Mouse (Mus musculus) left cerebral cortex, adult 9 months (tissue): ENCODE data around the gene Gm10697.
"Not testable (repeated sequence)": the region's sequence is repeated elsewhere in the genome, so short reads cannot be mapped to it uniquely, and the experiment has no call there.

ENCODE experiments used
- DNase-seq, 2 experiments: peaks; one replicate each; pipeline ENCODE4 v3.0.0; 2022; ENCODE audit warnings: low spot score in 2 of 2

Gm10697 gene

DNA sequence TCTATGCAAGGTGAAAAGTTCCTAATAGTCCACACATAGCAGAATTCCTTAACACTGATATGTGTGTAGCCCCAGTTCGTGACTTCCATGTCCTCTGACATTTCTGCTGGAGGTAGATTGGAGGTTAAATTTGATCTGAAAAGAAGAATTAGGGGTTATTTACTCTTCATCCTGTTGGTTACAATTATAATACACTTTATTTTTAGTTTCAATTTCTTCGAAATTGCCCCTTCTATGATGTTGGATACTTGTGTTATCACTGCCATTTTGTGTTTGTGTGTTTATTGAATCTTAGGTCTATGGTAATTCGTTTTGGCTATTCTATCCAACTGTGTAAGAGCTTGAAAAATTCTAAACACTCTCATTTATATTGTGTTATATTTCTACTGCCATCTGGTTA lies at the start of gene Gm10697:
Gene Gm10697 (minus strand): TSS at position 101 of the 400 bp plus-strand sequence.
- DNase-seq = not testable (repeated sequence)

DNA sequence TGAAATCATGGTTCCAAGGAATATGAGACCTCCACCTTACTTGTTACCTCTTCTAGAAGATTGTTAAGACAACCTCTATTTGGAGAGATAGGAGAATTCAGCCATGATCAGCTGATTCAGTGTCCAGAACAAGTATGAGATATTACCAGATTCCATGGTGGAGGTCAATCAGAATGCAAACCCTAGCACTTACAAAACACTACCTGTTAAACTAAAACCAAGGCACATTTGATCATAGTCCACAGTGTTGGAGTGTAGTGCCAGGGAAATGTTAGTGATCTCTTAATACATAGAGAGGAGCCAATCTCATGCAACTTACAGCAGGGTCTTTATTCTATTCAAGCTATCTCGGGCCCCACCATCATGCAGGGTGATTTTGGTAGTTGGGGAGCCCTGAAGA lies 42.6 kb upstream of the Gm10697 start:
- not testable (repeated sequence) for DNase-seq

GRCm38 (mm10) chr3:94054785-94055184 lies 17.7 kb downstream of the Gm10697 start, which contains the start of gene Gm9125:
Gm9125 (minus strand) TSS chr3:94054885.
- not testable (repeated sequence) for DNase-seq

- DNase-seq = not testable (repeated sequence)
These were observed 22.8 kb downstream of the Gm10697 start for GRCm38 (mm10) chr3:94049566-94050121.

GRCm38 (mm10) chr3:94038241-94038640 lies 34.2 kb downstream of the Gm10697 start:
- not testable (repeated sequence) for DNase-seq

- DNase-seq = not testable (repeated sequence)
These were observed 38.0 kb downstream of the Gm10697 start for GRCm38 (mm10) chr3:94034400-94034799.
